Mouse (Mus musculus) limb, embryonic 15.5 days (tissue): Measurements from ENCODE around the gene Gm9833. TPM values are rescaled to one million over a fixed set of nuclear protein-coding genes. Genes with fewer than 3 reads are reported as not detected.
A peak's percentile ranks its signal among the peaks of the same experiment; 100 is the strongest.

Experiments
- ATAC-seq: fragments of 200-750 bp; cut with Nextera tagmentation; 2 replicates; pipeline ENCODE4 v1.8.0; 2017; ENCODE audit warnings: low read depth, moderate TSS enrichment; ENCODE audit not compliant: insufficient number of reproducible peaks, low FRiP score, low TSS enrichment
- H3K27ac ChIP-seq: fragments of 300-500 bp; sonication (generic); 2 replicates; pipeline ENCODE4 v1.5.1; 2015; ENCODE audit warnings: moderate library complexity, mild to moderate bottlenecking, inconsistent platforms
- H3K27me3 ChIP-seq: fragments of 300-500 bp; sonication (generic); 2 replicates; pipeline ENCODE4 v1.6.1; 2015; ENCODE audit warnings: inconsistent platforms
- H3K36me3 ChIP-seq: fragments of 300-500 bp; sonication (generic); 2 replicates; pipeline ENCODE4 v1.6.1; 2015; ENCODE audit warnings: inconsistent platforms
- H3K4me1 ChIP-seq: fragments of 300-500 bp; sonication (generic); 2 replicates; pipeline ENCODE4 v1.6.1; 2015; ENCODE audit warnings: inconsistent platforms
- H3K4me2 ChIP-seq: fragments of 300-500 bp; sonication (generic); 2 replicates; pipeline ENCODE4 v1.6.1; 2015; ENCODE audit warnings: mild to moderate bottlenecking, inconsistent platforms
- H3K4me3 ChIP-seq: fragments of 300-500 bp; sonication (generic); 2 replicates; pipeline ENCODE4 v1.5.1; 2015; ENCODE audit warnings: mild to moderate bottlenecking, inconsistent platforms
- H3K9ac ChIP-seq: fragments of 300-500 bp; sonication (generic); 2 replicates; pipeline ENCODE4 v1.6.1; 2015; ENCODE audit warnings: inconsistent platforms
- H3K9me3 ChIP-seq: fragments of 300-500 bp; sonication (generic); 2 replicates; pipeline ENCODE4 v1.6.1; 2016; ENCODE audit warnings: inconsistent platforms
- WGBS: fragments of 180-500 bp; shearing (Covaris S2); methylation state at CpG from one replicate; pipeline ENCODE4 v1.1.7; 2015; 5-methylcytosine and 5-hydroxymethylcytosine counted together
- polyA plus RNA-seq: library from polyadenylated mRNA; unstranded; fragments of >200 nt; fragmentation: Nextera tagmentation; extraction: Ambion mirVana; gene quantifications from 2 replicates; pipeline ENCODE4 v1.2.1, GENCODE M21; 2015

Gene Gm9833
- polyA plus RNA-seq, 1 experiment from 2014 or later, result 2.2 TPM

- ATAC-seq, result no peak
- Histone ChIP-seq H3K36me3 (no peaks in the 10 kb centered on the region), H3K27ac (no peak overlapping the region), H3K4me1 (no peaks in the 10 kb centered on the region), H3K27me3 (no peaks in the 10 kb centered on the region), H3K9ac (no peak overlapping the region), H3K4me2 (no peak overlapping the region), H3K4me3 (no peak overlapping the region), H3K9me3 (no peaks in the 10 kb centered on the region)
- 22% methylated on average over 7 of the region's 7 CpGs for WGBS
These were observed 4.6 kb downstream of the Gm9833 start for GRCm38 (mm10) chr3:10092499-10092898.

GRCm38 (mm10) chr3:10092914-10093313 lies 5.0 kb downstream of the Gm9833 start:
- no peak for ATAC-seq
- Histone ChIP-seq H3K4me3 (no peak overlapping the region), H3K9ac (no peak overlapping the region), H3K36me3 (no peaks in the 10 kb centered on the region), H3K9me3 (no peaks in the 10 kb centered on the region), H3K27ac (no peak overlapping the region), H3K4me1 (no peaks in the 10 kb centered on the region), H3K27me3 (no peaks in the 10 kb centered on the region), H3K4me2 (no peak overlapping the region)
- 59% methylated on average over 6 of the region's 6 CpGs for WGBS

DNA sequence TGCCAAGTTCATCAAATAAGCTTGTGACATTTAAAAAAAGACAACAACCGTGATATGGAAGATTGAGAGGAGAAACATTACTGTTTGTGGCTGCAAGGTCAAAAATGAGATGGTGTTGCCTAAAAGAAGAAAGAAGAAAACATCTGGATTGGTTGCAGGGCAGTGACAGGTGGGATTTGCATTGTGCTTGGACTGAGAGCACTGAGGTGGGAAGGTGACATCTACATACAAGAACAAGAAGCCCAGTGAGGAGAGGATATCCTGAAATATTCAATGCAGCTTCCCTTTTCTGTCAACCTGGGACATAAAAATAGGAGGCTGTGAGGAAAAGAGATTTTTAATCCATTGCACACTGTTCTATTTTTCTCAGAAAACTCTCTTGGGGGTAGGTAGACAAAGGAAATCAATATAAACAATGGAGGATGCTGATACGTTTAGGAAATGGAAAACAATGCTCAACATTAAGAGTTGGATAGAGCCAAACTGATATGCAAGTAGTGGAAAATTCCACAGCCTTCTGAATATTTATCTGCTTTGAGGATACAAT lies 7.2 kb downstream of the Gm9833 start:
- H3K4me1 ChIP-seq, result no peaks in the 10 kb centered on the region
- H3K36me3 ChIP-seq, result no peaks in the 10 kb centered on the region
- H3K9ac ChIP-seq, result no peak overlapping the region
- no peaks in the 10 kb centered on the region for H3K9me3 ChIP-seq
- 80% methylated on average over 2 of the region's 2 CpGs for WGBS
- H3K27ac ChIP-seq, result no peak overlapping the region
- no peak for ATAC-seq
- H3K27me3 ChIP-seq, result no peaks in the 10 kb centered on the region
- no peak overlapping the region for H3K4me2 ChIP-seq
- H3K4me3 ChIP-seq, result no peak overlapping the region

GRCm38 (mm10) chr3:10099756-10100155 lies 11.8 kb downstream of the Gm9833 start:
- 86% methylated on average over 5 of the region's 5 CpGs for WGBS

DNA sequence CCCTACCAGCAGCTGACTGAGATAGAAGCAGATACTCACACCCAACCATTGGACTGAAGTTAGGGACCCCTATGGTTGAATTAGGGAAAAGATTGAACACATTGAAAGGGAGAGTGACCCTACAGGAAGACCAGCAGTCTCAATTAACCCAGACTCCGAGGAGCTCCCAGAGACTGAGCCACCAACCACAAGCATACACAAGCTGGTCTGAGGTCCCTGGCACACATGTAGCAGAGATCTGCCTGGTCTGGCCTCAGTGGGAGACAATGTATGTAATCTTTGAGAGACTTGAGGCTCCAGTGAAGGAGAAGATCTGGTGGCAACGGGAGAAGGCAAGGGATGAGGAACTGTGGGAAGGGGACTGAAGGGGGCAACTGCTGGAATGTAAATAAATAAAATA lies 23.7 kb downstream of the Gm9833 start:
- no peaks in the 10 kb centered on the region for H3K27me3 ChIP-seq
- H3K9me3 ChIP-seq, result no peaks in the 10 kb centered on the region
- no peak for ATAC-seq
- H3K27ac ChIP-seq, result no peak overlapping the region
- H3K4me3 ChIP-seq, result no peak overlapping the region
- no peak overlapping the region for H3K4me2 ChIP-seq
- 82% methylated on average over 2 of the region's 2 CpGs for WGBS
- H3K4me1 ChIP-seq, result no peaks in the 10 kb centered on the region
- H3K9ac ChIP-seq, result no peak overlapping the region
- H3K36me3 ChIP-seq, result no peaks in the 10 kb centered on the region

More at GRCm38 (mm10) chr3:10099756-10100155, 11.8 kb downstream of the Gm9833 start:
- no peaks in the 10 kb centered on the region for H3K36me3 ChIP-seq
- no peaks in the 10 kb centered on the region for H3K4me1 ChIP-seq
- H3K27me3 ChIP-seq, result no peaks in the 10 kb centered on the region
- no peak for ATAC-seq
- H3K27ac ChIP-seq, result no peak overlapping the region
- H3K4me3 ChIP-seq, result no peak overlapping the region
- H3K4me2 ChIP-seq, result no peak overlapping the region
- H3K9me3 ChIP-seq, result no peaks in the 10 kb centered on the region
- no peak overlapping the region for H3K9ac ChIP-seq

GRCm38 (mm10) chr3:10112196-10112595 lies 24.3 kb downstream of the Gm9833 start:
- H3K9ac ChIP-seq, result no peak overlapping the region
- H3K4me3 ChIP-seq, result no peak overlapping the region
- no peaks in the 10 kb centered on the region for H3K27me3 ChIP-seq
- H3K27ac ChIP-seq, result no peak overlapping the region
- H3K4me1 ChIP-seq, result no peaks in the 10 kb centered on the region
- no peak for ATAC-seq
- H3K4me2 ChIP-seq, result no peak overlapping the region
- H3K36me3 ChIP-seq, result no peaks in the 10 kb centered on the region
- 72% methylated on average over 4 of the region's 4 CpGs for WGBS
- no peaks in the 10 kb centered on the region for H3K9me3 ChIP-seq

DNA sequence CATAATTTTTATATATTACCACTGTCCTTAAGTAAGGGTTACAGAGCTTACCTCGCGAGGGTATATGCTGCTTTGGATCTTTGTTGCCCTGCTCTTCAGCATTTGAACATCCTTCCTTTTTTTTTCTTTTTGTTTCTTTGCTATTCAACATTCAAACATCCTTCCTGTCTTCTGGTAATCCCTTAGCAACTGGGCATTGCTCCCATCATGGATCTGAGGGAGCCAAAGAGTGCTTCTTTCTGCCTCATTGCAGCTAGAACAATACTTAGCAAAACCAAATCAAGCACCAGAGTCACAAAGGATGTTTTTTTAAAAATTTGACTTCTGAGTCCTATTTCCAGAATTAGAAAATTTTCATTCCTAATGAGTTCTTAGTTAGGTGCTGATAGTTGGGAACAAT lies 24.8 kb downstream of the Gm9833 start:
- no peak overlapping the region for H3K4me2 ChIP-seq
- 89% methylated on average over 2 of the region's 2 CpGs for WGBS
- H3K9ac ChIP-seq, result no peak overlapping the region
- H3K27ac ChIP-seq, result no peak overlapping the region
- H3K36me3 ChIP-seq, result no peaks in the 10 kb centered on the region
- no peaks in the 10 kb centered on the region for H3K9me3 ChIP-seq
- H3K4me3 ChIP-seq, result no peak overlapping the region
- H3K4me1 ChIP-seq, result no peaks in the 10 kb centered on the region
- no peaks in the 10 kb centered on the region for H3K27me3 ChIP-seq
- no peak for ATAC-seq

GRCm38 (mm10) chr3:10116531-10116930 lies 28.6 kb downstream of the Gm9833 start:
- Histone ChIP-seq H3K9me3 (no peaks in the 10 kb centered on the region), H3K4me2 (no peak overlapping the region), H3K27ac (no peak overlapping the region), H3K27me3 (no peaks in the 10 kb centered on the region), H3K9ac (no peak overlapping the region), H3K4me3 (no peak overlapping the region), H3K4me1 (no peaks in the 10 kb centered on the region), H3K36me3 (no peaks in the 10 kb centered on the region)
- 87% methylated on average over 12 of the region's 12 CpGs for WGBS
- no peak for ATAC-seq

DNA sequence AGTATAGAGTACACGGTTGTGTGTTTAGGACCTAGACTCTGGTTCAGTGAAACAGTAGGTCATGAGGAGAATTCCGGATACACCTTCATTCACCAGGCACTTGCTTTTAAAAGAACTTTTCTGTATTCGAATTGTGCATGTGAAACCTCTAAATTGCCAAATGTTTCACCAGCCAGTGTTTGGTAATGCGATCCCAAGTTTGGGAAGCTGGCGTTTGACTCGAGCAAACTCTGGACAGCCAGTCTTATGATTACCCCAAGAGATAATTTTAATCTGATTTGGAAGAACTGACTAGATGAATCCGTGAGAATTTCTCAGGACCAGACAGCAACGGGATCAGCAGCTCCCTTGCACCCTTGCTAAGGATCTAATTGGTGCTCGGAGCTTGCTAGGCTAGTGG lies 33.3 kb downstream of the Gm9833 start:
- Histone ChIP-seq H3K4me2 (no peak overlapping the region), H3K27me3 (no peaks in the 10 kb centered on the region), H3K36me3 (no peaks in the 10 kb centered on the region), H3K9ac (no peak overlapping the region), H3K4me1 (0 out of 2 replicates have a peak, but pooled peaks cover 4% of the 10 kb centered on the region), H3K9me3 (no peaks in the 10 kb centered on the region), H3K27ac (no peak overlapping the region), H3K4me3 (no peak overlapping the region)
- 83% methylated on average over 9 of the region's 9 CpGs for WGBS
- ATAC-seq, result no peak

DNA sequence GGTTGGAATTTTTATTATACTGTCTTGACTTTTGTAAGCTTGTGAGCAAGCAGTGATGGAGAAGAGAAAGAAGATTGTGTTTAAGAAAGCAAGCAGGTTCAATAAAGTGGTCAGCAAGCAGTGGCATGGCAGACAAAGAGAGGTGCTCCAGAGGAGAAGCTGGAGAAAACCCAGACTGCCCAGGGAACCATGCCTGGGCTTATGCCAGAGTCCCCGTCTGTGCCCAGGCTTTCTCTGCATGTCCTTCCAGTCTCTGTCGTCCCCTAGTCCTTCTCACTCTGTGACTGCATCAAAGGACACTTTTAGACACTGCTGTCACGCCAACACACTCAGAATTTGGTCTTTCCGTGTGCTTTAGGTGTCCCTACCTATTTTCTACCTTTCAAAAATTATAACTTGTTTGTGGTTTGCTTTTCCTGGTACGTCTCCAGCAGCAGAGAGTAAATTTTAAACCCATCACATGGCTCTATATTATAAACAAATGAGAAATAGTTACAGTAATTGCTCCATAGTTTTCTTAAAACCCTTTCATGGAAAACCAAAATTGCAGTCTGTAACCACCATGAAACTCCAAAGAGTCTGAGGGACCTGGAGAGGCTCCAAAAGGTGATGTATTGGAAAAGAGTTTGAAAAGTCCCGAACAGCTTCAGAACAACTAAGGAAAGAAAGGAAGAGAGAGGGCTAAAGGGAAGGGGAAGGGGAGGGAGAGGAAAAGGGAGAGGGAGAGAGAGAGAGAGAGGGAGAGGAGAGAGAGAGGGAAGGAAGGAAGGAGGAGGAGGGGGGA lies 34.2 kb downstream of the Gm9833 start:
- H3K9me3 ChIP-seq, result no peaks in the 10 kb centered on the region
- 0 out of 2 replicates have a peak, but pooled peaks cover 4% of the 10 kb centered on the region for H3K4me1 ChIP-seq
- H3K36me3 ChIP-seq, result no peaks in the 10 kb centered on the region
- no peak overlapping the region for H3K9ac ChIP-seq
- H3K27ac ChIP-seq, result peak overlapping the region; percentile 78
- no peak overlapping the region for H3K4me3 ChIP-seq
- ATAC-seq, result no peak
- H3K4me2 ChIP-seq, result no peak overlapping the region
- H3K27me3 ChIP-seq, result no peaks in the 10 kb centered on the region
- WGBS, result 51% methylated on average over 6 of the region's 6 CpGs

GRCm38 (mm10) chr3:10123615-10124014 lies 35.7 kb downstream of the Gm9833 start:
- Histone ChIP-seq H3K9me3 (no peaks in the 10 kb centered on the region), H3K27me3 (no peaks in the 10 kb centered on the region), H3K4me2 (no peak overlapping the region), H3K27ac (no peak overlapping the region), H3K36me3 (no peaks in the 10 kb centered on the region), H3K4me1 (0 out of 2 replicates have a peak, but pooled peaks cover 4% of the 10 kb centered on the region), H3K9ac (no peak overlapping the region), H3K4me3 (no peak overlapping the region)
- ATAC-seq, result no peak
- 80% methylated on average over 1 of the region's 1 CpGs for WGBS

- H3K36me3 ChIP-seq, result no peaks in the 10 kb centered on the region
- 78% methylated on average over 2 of the region's 2 CpGs for WGBS
- H3K9me3 ChIP-seq, result no peaks in the 10 kb centered on the region
- 0 out of 2 replicates have a peak, but pooled peaks cover 4% of the 10 kb centered on the region for H3K4me1 ChIP-seq
- ATAC-seq, result no peak
- no peak overlapping the region for H3K9ac ChIP-seq
- no peaks in the 10 kb centered on the region for H3K27me3 ChIP-seq
- no peak overlapping the region for H3K27ac ChIP-seq
- no peak overlapping the region for H3K4me3 ChIP-seq
- no peak overlapping the region for H3K4me2 ChIP-seq
These were observed 36.2 kb downstream of the Gm9833 start for GRCm38 (mm10) chr3:10124071-10124470.
